In the genomic region with DNA sequence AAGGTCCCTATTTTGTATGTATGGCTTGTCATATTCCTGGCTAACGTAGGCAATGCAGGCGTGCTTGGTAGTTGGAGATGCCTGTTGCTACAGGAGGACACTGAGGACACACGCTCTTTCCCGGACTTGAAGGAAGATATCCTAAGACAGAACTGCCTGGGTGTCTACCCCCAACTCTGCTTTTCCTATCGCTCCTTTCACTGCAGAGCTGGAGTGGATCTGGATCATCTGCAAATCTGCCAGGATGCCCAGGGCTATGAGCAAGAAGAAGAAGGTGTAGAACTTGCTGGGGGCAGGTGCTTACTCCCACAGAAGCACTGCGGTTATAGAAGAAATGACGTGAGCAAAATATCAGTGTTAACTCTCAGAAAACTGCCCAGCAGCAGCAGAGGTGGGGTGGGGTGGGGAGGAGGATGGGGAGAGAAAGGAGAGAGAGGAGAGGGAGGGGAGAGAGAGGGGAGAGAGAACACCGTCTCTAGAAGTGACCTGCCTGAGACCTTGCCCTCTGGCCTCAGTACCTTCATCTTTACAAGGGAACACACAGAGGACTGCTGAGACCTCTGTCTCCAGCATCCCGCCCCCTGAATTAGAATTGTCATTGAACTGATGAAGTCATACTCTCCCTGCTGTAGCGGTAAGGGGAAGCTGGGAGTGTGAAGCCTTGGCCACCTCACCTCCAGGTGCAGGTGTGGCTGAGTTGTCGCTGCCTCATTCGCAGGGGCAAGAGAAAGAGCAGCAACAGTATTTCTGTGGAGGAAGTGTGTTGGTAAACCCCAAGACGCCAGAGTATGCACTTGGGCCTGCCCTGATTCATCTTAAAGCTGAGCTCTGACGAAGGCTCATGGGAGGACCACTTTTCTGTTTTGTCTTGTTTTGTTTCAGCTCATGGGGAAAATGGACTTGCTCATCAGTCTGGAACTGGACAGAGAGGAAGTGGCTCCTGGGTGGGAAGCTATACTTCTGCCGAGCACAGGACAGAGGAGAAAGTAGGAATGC, we compare ENCODE assay signal across 9 mouse cellular contexts. TPM values are rescaled to one million over a fixed set of nuclear protein-coding genes. Genes with fewer than 3 reads are reported as not detected.
A peak's percentile ranks its signal among the peaks of the same experiment; 100 is the strongest.
DNase-seq lines count a peak whose midpoint lies in the region; ATAC-seq lines count a peak whose summit lies in the region.
"Had no signal": no experiment of that assay in that cellular context is flagged by ENCODE, and none has a peak within 500 bp of the region (broad histone marks: within the 10 kb centered on the region; RNA-seq: fewer than 3 reads in every experiment).

No protein-coding gene starts in this region.

- no peak overlapping the region for H3K4me3 ChIP-seq in heart, embryonic 12.5 days
- no peak overlapping the region for H3K4me3 ChIP-seq in embryonic facial prominence, embryonic 13.5 days
- H3K4me3 ChIP-seq in macrophage (ENCODE audit: inconsistent target) = no peak overlapping the region
- H3K4me3 ChIP-seq: midbrain, embryonic 10.5 days had no signal

- no peaks in the 10 kb centered on the region for H3K9me3 ChIP-seq in heart, embryonic 12.5 days (replicated peaks)
- no peaks in the 10 kb centered on the region for H3K9me3 ChIP-seq in embryonic facial prominence, embryonic 13.5 days
- H3K9me3 ChIP-seq: midbrain, embryonic 10.5 days had no signal

- no peaks in the 10 kb centered on the region for H3K27me3 ChIP-seq in heart, embryonic 12.5 days (replicated peaks)
- H3K27me3 ChIP-seq in embryonic facial prominence, embryonic 13.5 days = no peaks in the 10 kb centered on the region

- intact Hi-C loops in heart, postnatal 10 days (cut with DNase I) = loop anchor here (1.0 kb wide), 1 partner anchor 33 kb away; no protein-coding TSS in a partner anchor

- H3K36me3 ChIP-seq in heart, embryonic 12.5 days = no peaks in the 10 kb centered on the region
- H3K36me3 ChIP-seq in embryonic facial prominence, embryonic 13.5 days = no peaks in the 10 kb centered on the region
- no peaks in the 10 kb centered on the region for H3K36me3 ChIP-seq in macrophage (ENCODE audit: inconsistent target)
- H3K36me3 ChIP-seq: midbrain, embryonic 10.5 days had no signal

- no peak for DNase-seq in heart, postnatal 10 days
- peak; percentile 87 for DNase-seq in A20 (ENCODE audit: low read depth, low spot score)
- DNase-seq in cerebellum, postnatal 14 days = no peak
- no peak for DNase-seq in cerebellum, adult 9-11 months

- H3K9ac ChIP-seq in heart, embryonic 12.5 days = no peak overlapping the region
- H3K9ac ChIP-seq in embryonic facial prominence, embryonic 13.5 days = no peak overlapping the region

- WGBS in heart, embryonic 12.5 days = 72% methylated on average over 15 of the region's 15 CpGs
- 64% methylated on average over 15 of the region's 15 CpGs for WGBS in embryonic facial prominence, embryonic 13.5 days
- WGBS in macrophage (ENCODE audit: missing documents) = 34% methylated on average over 15 of the region's 15 CpGs

- H3K79me2 ChIP-seq in macrophage (ENCODE audit: inconsistent target) = peaks cover 90% of the 10 kb centered on the region

- peak overlapping the region; percentile 45; the same call in 1 of the 2 replicates for H3K27ac ChIP-seq in heart, embryonic 12.5 days (ENCODE audit: poor library complexity, severe bottlenecking)
- H3K27ac ChIP-seq in embryonic facial prominence, embryonic 13.5 days = peak overlapping the region; percentile 48
- peak overlapping the region; percentile 99 for H3K27ac ChIP-seq in macrophage

- H3K4me1 ChIP-seq in heart, embryonic 12.5 days (replicated peaks) = peaks cover 49% of the 10 kb centered on the region
- peaks cover 68% of the 10 kb centered on the region for H3K4me1 ChIP-seq in embryonic facial prominence, embryonic 13.5 days

- no peak for ATAC-seq in heart, embryonic 12.5 days (ENCODE audit: insufficient number of reproducible peaks, low FRiP score)
- no peak for ATAC-seq in embryonic facial prominence, embryonic 13.5 days (ENCODE audit: insufficient number of reproducible peaks, insufficient read depth, low FRiP score, low TSS enrichment, low read depth)
- ATAC-seq in erythroblast, adult 5-6 weeks (replicated peaks; ENCODE audit: low FRiP score, poor library complexity, severe bottlenecking) = no peak

- H3K4me2 ChIP-seq in heart, embryonic 12.5 days = no peak overlapping the region
- H3K4me2 ChIP-seq in embryonic facial prominence, embryonic 13.5 days = no peak overlapping the region

RNA-seq across cellular contexts. Expression of gene Fli1, which starts 35.5 kb away (rescaled TPM):
- polyA plus RNA-seq in heart, embryonic 12.5 days (2016; fragmentation: Nextera tagmentation; extraction: Ambion mirVana) = 20.1 and 20.2 TPM in 2 replicates
- total RNA-seq in heart, postnatal 10 days (2021) = 10 to 100 TPM; 41.1 to 47.5 TPM
- 24.1 and 26.7 TPM in 2 replicates for polyA plus RNA-seq in embryonic facial prominence, embryonic 13.5 days (2015; fragmentation: Nextera tagmentation; extraction: Ambion mirVana)
- 100 to 1,000 TPM in 9 of 26 experiments, 10 to 100 TPM in 17; 21.1 to 160 (median 95.3) TPM for total RNA-seq in macrophage (2018; cell fraction: chromatin; rRNA removed)
- 100 to 1,000 TPM in 2 of 26 experiments, 10 to 100 TPM in 24; 44.1 to 110 (median 89.3) TPM for total RNA-seq in macrophage (2018; cell fraction: cytosol; rRNA removed)
- total RNA-seq in macrophage (2018; cell fraction: nucleus; rRNA removed) = 100 to 1,000 TPM in 6 of 26 experiments, 10 to 100 TPM in 20; 26.3 to 141 (median 83.7) TPM
- 47.2 to 90.9 TPM (median 59.7 TPM) in 3 replicates for polyA plus RNA-seq in macrophage (2018)
- 27.3 and 30.5 TPM in 2 replicates for total RNA-seq in erythroblast, adult 5-6 weeks (2015; ENCODE audit: low replicate concordance)
- 21.7 and 26.2 TPM in 2 replicates for total RNA-seq in erythroblast, adult 5-6 weeks (2017; ENCODE audit: low replicate concordance)

Comparison
In these comparisons a context has a peak if more than half of its experiments do, and no peak if none do; other contexts are left out.
1. H3K27ac ChIP-seq: peak in every context shown above with its lines; median percentile 99 in macrophage; 48 in embryonic facial prominence, embryonic 13.5 days; 45 in heart, embryonic 12.5 days.